Mouse (Mus musculus): Measurements from ENCODE around the gene Syt6.

GRCm38 (mm10) chr3:103606045-103606597, 31.1 kb downstream of the Syt6 start:
- TF ChIP-seq CTCF (IDR thresholded peaks at IDR 0.05; ENCODE audit: borderline replicate concordance, control insufficient read depth, extremely low read depth, insufficient read depth, low read length, poor library complexity) = no peak
- TF ChIP-seq POLR2A (IDR thresholded peaks at IDR 0.05; ENCODE audit: control insufficient read depth, extremely low read depth, insufficient read depth, low read length, poor library complexity) = no peak
